Mouse (Mus musculus) thymus, postnatal 4 days (tissue): Measurements from ENCODE around the gene Ndufaf4.
"Not testable (repeated sequence)": the region's sequence is repeated elsewhere in the genome, so short reads cannot be mapped to it uniquely, and the experiment has no call there.

Experiments used
- DNase-seq: peaks from one replicate; pipeline ENCODE4 v3.0.0; 2021

Ndufaf4 gene

GRCm38 (mm10) chr4:24897851-24898515 lies at the start of gene Ndufaf4:
TSS of gene Ndufaf4 (plus strand) at chr4:24898083.
- DNase-seq = peak; percentile 100

GRCm38 (mm10) chr4:24850401-24851325 lies 47.2 kb upstream of the Ndufaf4 start, which contains the start of gene Klhl32:
TSS of gene Klhl32 (minus strand) at chr4:24851124.
- DNase-seq = peak; percentile 87

- DNase-seq = no peak
Measured at GRCm38 (mm10) chr4:24865691-24866090, 32.2 kb upstream of the Ndufaf4 start.

- DNase-seq = no peak
Measured at GRCm38 (mm10) chr4:24869230-24869629, 28.7 kb upstream of the Ndufaf4 start.

DNA sequence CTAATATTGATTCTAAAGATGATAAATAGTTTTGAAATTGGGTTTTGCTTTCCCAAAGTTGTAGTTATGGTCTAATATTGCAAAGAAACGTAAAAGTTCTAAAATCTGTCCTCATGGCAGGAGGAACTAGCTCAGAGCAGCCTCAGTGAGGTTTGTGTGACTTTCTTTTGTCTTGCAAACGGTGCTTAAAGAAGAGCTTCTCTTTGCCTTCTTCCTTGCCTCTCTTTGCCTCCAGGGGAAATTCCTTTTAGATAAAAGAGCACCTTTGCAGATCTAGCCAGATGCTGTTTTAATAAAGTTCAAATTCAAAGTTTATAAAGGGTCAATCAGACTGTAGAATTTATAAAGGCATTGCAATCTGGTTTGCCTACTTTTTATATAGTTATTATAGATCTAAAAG lies 8.5 kb upstream of the Ndufaf4 start:
- DNase-seq = not testable (repeated sequence)

- not testable (repeated sequence) for DNase-seq
Measured at GRCm38 (mm10) chr4:24892293-24892692, 5.6 kb upstream of the Ndufaf4 start.

- DNase-seq = no peak
Measured at GRCm38 (mm10) chr4:24894625-24895024, 3.3 kb upstream of the Ndufaf4 start.

- DNase-seq = no peak
Measured at GRCm38 (mm10) chr4:24896829-24897228, 1.1 kb upstream of the Ndufaf4 start.

GRCm38 (mm10) chr4:24897351-24897750 lies 532 bp upstream of the Ndufaf4 start:
- DNase-seq = no peak

- peak; percentile 15 for DNase-seq
Measured at GRCm38 (mm10) chr4:24898636-24899035, 753 bp downstream of the Ndufaf4 start.

DNA sequence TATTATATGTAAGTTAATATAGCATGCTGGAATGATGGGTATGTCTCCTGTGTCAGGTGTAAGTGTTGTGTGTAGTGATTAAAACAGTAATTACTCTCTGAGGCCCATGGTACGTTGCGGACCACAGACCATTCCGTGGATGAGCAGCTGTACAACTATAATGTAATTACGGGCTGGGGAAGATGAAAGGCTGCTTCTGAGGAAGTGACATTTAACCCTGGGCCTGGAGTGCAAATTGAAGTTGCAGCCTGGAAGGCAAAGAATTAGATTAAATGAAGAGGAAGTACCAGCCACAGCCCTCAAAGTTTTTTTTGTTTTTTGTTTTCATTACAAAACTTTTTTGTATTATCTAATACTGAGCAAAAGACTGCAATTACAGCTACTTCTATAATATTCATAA lies 1.3 kb downstream of the Ndufaf4 start:
- DNase-seq = no peak

DNA sequence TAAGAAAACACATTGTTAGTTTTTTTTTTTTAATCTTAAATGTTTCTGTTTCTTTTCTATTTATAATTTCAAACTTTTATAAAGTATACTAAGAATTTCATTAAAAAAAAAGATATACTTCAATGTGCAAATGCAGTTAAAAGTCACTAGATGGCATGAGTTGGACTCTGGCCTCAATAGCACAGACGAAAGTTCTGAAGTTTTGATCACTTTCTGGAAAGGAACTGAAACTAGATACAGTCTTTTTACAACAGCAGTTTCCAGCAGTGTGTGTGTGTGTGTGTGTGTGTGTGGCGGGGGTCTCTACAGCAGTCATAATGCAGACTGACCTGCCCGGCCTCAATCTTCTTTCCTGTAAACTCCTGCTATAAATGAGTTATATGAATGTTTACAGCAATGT lies 9.9 kb downstream of the Ndufaf4 start:
- DNase-seq = no peak

GRCm38 (mm10) chr4:24915631-24916030 lies 17.7 kb downstream of the Ndufaf4 start:
- DNase-seq = no peak

DNA sequence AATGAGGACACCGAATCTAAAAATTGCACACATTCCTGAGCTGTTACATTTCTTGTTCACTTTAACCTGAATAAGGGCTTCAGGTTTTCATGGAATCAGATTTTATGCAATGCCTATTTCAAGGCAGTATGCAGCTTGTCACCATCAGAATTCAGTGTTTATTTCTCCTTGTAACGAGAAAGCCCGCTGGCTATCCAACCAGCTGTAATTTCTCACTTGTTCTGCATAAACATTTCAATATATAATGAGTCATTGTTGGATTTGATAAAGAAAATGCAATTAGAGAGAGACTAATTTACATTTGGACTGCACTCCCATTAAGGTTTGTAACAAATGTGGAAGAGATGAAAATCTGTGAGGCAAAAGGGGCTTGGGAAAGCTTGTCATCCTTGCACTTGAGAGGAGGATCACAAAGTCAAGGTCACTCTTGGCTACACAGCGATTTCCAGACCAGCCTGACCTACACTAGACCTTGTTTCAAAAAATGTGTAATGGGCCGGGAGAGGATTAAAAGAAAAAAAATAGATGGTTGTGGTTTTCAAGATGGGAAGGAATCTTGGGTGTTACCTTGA lies 22.2 kb downstream of the Ndufaf4 start:
- no peak for DNase-seq

- no peak for DNase-seq
Measured at GRCm38 (mm10) chr4:24924726-24925125, 26.8 kb downstream of the Ndufaf4 start.

- no peak for DNase-seq
Measured at GRCm38 (mm10) chr4:24928260-24928780, 30.4 kb downstream of the Ndufaf4 start.

- DNase-seq = no peak
Measured at GRCm38 (mm10) chr4:24928926-24929325, 31.0 kb downstream of the Ndufaf4 start.

DNA sequence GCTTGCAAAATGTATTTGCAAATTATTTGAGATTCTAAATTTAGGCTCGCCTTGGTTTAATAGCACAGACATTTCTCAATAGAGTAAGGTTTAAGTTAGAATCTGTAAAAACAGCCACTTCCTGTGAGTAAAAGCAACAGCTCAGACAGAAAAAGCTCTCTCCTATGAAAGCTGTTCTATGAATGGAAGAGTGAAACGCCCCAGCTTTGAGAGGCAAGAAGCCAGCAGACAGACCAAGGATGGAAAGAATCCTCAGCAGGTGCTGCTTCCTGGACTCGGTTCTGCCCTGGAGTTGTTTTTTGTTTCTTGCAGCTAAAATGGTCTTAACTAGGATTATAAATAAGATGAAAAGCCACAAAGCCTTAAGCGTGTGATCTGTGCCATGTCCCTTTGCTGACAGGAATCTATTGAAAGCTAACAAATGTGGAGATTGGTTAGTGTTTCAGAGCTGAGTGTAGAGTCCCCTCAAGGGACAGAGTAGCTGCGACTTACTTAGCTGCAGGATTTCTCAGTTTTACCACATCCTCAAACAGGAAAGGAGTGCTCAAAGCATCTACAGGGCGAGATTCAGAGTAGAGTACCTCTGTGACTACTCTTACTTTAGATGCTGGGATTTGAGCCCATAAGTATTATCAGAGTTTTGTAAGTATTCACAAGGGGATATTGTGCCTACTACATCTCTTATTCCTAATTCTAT lies 45.0 kb downstream of the Ndufaf4 start:
- DNase-seq = no peak
